Mouse (Mus musculus) small intestine, adult 2 months (tissue): ENCODE data around the gene Gria3.

Source experiments
- CTCF ChIP-seq: fragments of 200-500 bp; IDR thresholded peaks from 2 replicates; pipeline ENCODE4 v1.5.1; 2012; ENCODE audit warnings: low read depth, mild to moderate bottlenecking, control low read depth, inconsistent platforms, low read length, moderate library complexity, mixed read lengths; ENCODE audit not compliant: insufficient replicate concordance, insufficient read length; ENCODE audit errors: extremely low read depth
- POLR2A ChIP-seq: fragments of 200-500 bp; IDR thresholded peaks from 2 replicates; pipeline ENCODE4 v1.6.1; 2012; ENCODE audit warnings: low read depth, mild to moderate bottlenecking, control low read depth, inconsistent platforms, low read length, moderate library complexity

GRCm38 (mm10) chrX:41389079-41389478 is 11.6 kb upstream of the Gria3 start:
- TF ChIP-seq CTCF = no peak
- no peak for TF ChIP-seq POLR2A
